Mouse (Mus musculus) layer of hippocampus, adult 11-12 months (tissue): ENCODE results near the gene B3gat1.

ENCODE experiments used
- DNase-seq: peaks from one replicate; pipeline ENCODE4 v3.0.0; 2022; ENCODE audit warnings: low spot score

The B3gat1 gene

GRCm38 (mm10) chr9:26733206-26733891, at the start of gene B3gat1:
Gene B3gat1 (plus strand): TSS chr9:26733728.
- peak; percentile 65 for DNase-seq

- DNase-seq, result peak; percentile 23
Observed at GRCm38 (mm10) chr9:26689171-26689570, 44.4 kb upstream of the B3gat1 start.

- no peak for DNase-seq
Observed at GRCm38 (mm10) chr9:26689956-26690698, 43.4 kb upstream of the B3gat1 start.

GRCm38 (mm10) chr9:26692641-26693040, 40.9 kb upstream of the B3gat1 start:
- peak; percentile 24 for DNase-seq

GRCm38 (mm10) chr9:26694656-26695055, 38.9 kb upstream of the B3gat1 start:
- DNase-seq, result no peak

- DNase-seq, result peak; percentile 36
Observed at GRCm38 (mm10) chr9:26695178-26695577, 38.4 kb upstream of the B3gat1 start.

GRCm38 (mm10) chr9:26698286-26698685, 35.2 kb upstream of the B3gat1 start:
- DNase-seq, result no peak

- DNase-seq, result peak; percentile 23
Observed at GRCm38 (mm10) chr9:26700329-26700728, 33.2 kb upstream of the B3gat1 start.

GRCm38 (mm10) chr9:26718388-26718787, 15.1 kb upstream of the B3gat1 start:
- DNase-seq, result no peak

- DNase-seq, result no peak
Observed at GRCm38 (mm10) chr9:26721771-26722170, 11.8 kb upstream of the B3gat1 start.

GRCm38 (mm10) chr9:26725709-26726108, 7.8 kb upstream of the B3gat1 start:
- DNase-seq, result no peak

GRCm38 (mm10) chr9:26727445-26727844, 6.1 kb upstream of the B3gat1 start:
- DNase-seq, result no peak

- peak; percentile 70 for DNase-seq
Observed at GRCm38 (mm10) chr9:26728556-26728955, 5.0 kb upstream of the B3gat1 start.

- peak; percentile 44 for DNase-seq
Observed at GRCm38 (mm10) chr9:26733986-26734385, 458 bp downstream of the B3gat1 start.

GRCm38 (mm10) chr9:26737116-26737515, 3.6 kb downstream of the B3gat1 start:
- peak; percentile 54 for DNase-seq

GRCm38 (mm10) chr9:26742817-26743216, 9.3 kb downstream of the B3gat1 start:
- DNase-seq, result peak; percentile 66

GRCm38 (mm10) chr9:26747121-26747520, 13.6 kb downstream of the B3gat1 start:
- no peak for DNase-seq

GRCm38 (mm10) chr9:26748893-26749292, 15.4 kb downstream of the B3gat1 start:
- DNase-seq, result no peak

GRCm38 (mm10) chr9:26760081-26760480, 26.6 kb downstream of the B3gat1 start:
- peak; percentile 77 for DNase-seq

GRCm38 (mm10) chr9:26760576-26760975, 27.0 kb downstream of the B3gat1 start:
- DNase-seq, result no peak

- DNase-seq, result no peak
Observed at GRCm38 (mm10) chr9:26762477-26762876, 28.9 kb downstream of the B3gat1 start.

- no peak for DNase-seq
Observed at GRCm38 (mm10) chr9:26768181-26768580, 34.7 kb downstream of the B3gat1 start.

GRCm38 (mm10) chr9:26775700-26776099, 42.2 kb downstream of the B3gat1 start:
- no peak for DNase-seq
